Mouse (Mus musculus) gastrocnemius, postnatal 25 days (tissue): ENCODE measurements around the gene Klhl21. TPM values are rescaled to one million over a fixed set of nuclear protein-coding genes. Genes with fewer than 3 reads are reported as not detected.

ENCODE experiments used
- total RNA-seq, 2 experiments: library from RNA; stranded (reverse); gene quantifications; 1 replicate in 1 of 2; 2 replicates in 1 of 2; pipeline ENCODE4 v1.2.3; 2021

Gene Klhl21
- total RNA-seq, 2 experiments from 2014 or later, result 56.9 to 66.5 TPM

Other genes starting within 250 kb of the Klhl21 start
- gene Camta1, start 146.9 kb upstream of the Klhl21 start, total RNA-seq, result 100 to 1,000 TPM in 1 of 2 experiments, 10 to 100 TPM in 1; 91.0 to 104 TPM
- 10 to 100 TPM; 59.3 to 68.8 TPM for gene Dnajc11, start 75.1 kb upstream of the Klhl21 start, total RNA-seq
- gene Thap3, start 19.8 kb upstream of the Klhl21 start, total RNA-seq, result 10 to 100 TPM; 27.5 to 29.3 TPM
- gene Phf13, start 12.5 kb upstream of the Klhl21 start, total RNA-seq, result 1 to 10 TPM; 2.8 to 3.4 TPM
- gene Zbtb48, start 18.9 kb downstream of the Klhl21 start, total RNA-seq, result 1 to 10 TPM; 2.5 TPM
- gene Tas1r1, start 29.8 kb downstream of the Klhl21 start, total RNA-seq, result under 1 TPM; 0.84 to 0.86 TPM
- 1 to 10 TPM; 9.6 TPM for gene Nol9, start 30.5 kb downstream of the Klhl21 start, total RNA-seq
- gene Plekhg5, start 63.7 kb downstream of the Klhl21 start, total RNA-seq, result 1 to 10 TPM; 5.0 to 6.5 TPM
- gene Tnfrsf25, start 107.1 kb downstream of the Klhl21 start, total RNA-seq, result 1 to 10 TPM; 1.2 TPM
- gene Espn, start 143.6 kb downstream of the Klhl21 start, total RNA-seq, result under 1 TPM; 0.23 to 0.38 TPM
- gene Hes2, start 150.1 kb downstream of the Klhl21 start, total RNA-seq, result not detected
- 10 to 100 TPM; 15.4 to 19.1 TPM for gene Acot7, start 169.3 kb downstream of the Klhl21 start, total RNA-seq